Mouse (Mus musculus): ENCODE results near the gene Jchain. TPM values are rescaled to one million over a fixed set of nuclear protein-coding genes. Genes with fewer than 3 reads are reported as not detected.

The Jchain gene
- total RNA-seq, 2 experiments from 2014 or later: 0.46 to 0.55 TPM

DNA sequence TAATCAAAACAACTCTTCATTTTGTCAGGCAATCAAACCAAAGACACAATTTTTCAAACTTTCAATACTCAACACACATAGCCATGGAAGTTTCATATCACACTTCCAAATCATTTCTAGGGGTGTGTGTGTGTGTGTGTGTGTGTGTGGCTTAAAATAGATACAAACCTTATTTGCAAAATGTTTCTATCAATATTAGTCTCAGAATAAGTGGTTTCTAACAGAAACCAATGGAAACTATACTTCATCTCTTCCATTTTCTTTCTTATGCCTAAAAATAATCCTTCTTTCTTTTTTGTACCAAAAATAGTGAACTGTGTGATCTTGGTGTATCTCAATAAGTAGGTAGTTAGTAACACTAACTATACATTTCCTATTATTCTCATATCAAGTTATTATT is 13.2 kb upstream of the Jchain start:
- intact Hi-C loops (cut with DNase I): no loop called here
- DNase-seq (ENCODE audit: low spot score in 2 of 2): no peak

DNA sequence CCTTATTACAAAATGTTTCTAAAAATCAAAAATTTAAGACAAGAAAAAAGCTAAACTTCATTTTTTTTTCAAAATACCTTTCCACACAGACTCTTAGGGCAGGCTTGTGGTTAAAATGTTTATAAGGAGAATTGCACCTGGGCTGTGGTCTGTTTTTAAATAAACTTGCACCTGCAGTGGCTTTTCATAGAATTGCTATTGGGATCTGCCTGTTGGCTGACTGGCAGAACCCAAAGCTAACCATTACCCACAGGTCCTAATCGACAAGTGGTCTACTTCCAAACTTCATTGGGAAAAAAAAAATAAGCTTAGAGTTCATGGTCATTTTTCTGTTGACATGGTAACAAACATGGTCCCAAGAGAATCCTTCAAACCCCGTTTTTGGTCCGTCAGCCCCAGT is 7.0 kb upstream of the Jchain start:
- intact Hi-C loops (cut with DNase I): loop anchor here (10.0 kb wide), 1 partner anchor 1680 kb away; no protein-coding TSS in a partner anchor
- DNase-seq (ENCODE audit: low spot score in 2 of 2): no peak

DNA sequence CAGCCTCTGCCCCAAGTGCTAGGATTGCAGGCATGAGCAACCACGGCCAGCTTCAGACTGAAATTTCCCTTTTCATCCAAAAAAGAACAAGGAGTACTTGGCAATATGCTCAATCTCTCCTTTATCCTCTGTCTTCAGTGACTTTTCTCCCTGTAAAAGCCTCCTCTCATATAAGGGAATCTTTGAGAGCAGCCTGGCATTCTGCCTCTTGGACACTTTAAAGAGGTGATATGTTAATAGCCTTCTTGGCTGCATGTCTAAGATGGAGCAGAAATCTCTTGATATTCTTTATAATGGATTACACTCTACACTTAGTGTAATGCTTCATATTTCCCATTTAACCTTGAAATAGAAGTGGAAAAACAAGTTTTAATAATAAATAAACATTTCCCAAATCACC is 3.2 kb upstream of the Jchain start:
- intact Hi-C loops (cut with DNase I): loop anchor here (10.0 kb wide), 1 partner anchor 1676 kb away; no protein-coding TSS in a partner anchor
- DNase-seq (ENCODE audit: low spot score in 2 of 2): no peak

DNA sequence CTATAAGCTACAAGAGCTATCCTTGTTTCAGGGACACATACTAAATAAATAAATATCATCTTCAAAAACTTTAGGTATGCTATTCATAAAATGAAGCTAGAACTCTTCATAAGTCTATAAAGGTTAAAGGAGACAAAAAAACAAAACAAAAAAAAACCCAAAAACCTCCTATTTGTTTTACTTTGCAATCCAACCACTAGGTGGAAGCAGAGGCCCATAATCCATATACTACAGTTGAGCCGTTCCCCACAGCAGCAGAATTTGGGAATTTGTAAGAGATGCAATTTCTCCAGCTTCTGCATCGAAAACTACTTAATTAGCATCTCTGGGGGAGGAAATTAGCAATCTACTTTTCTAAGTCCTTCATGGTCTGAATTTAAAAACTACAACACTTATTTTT is 8.5 kb downstream of the Jchain start:
- DNase-seq (ENCODE audit: low spot score in 2 of 2): peak; percentile 32 to 40

DNA sequence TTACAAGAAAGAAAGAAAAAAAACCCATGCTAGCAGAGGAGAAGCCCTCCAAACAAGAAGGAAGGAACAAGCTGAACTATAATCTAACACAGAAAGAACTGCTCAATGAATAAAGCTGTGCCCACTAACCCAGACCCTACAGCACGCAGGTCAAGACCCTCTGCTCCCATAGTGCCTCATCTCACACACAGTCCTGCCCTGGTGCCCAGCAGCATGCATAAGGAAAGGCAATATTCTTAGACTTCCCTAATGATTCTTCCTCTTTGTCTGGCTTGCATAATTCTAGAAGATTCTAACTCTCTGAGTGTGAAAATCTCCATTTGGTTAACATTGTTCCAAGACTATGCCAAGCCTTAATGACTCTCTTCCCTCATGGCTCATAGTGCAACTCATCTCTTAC is 18.7 kb downstream of the Jchain start:
- DNase-seq (ENCODE audit: low spot score in 2 of 2): no peak
- intact Hi-C loops (cut with DNase I): no loop called here

More for the DNA sequence above, 8.5 kb downstream of the Jchain start:
- intact Hi-C loops (cut with DNase I): no loop called here

DNA sequence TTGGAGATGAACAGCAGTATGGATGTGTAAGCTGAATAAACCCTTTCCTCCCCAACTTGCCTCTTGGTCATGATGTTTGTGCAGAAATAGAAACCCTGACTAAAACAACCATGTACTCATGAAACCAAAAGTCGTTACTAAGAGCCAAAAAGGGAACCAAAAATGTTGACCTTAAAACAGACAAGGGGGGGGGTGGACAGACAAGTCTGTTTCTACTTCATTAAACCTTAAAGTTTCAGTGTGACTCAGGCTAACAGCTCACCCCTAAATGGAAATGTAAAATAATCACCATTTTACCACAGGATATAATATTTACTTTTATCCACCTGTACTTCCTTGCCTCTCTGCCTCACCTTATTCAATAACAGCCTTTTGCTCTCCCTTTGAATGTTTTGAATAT is 19.1 kb downstream of the Jchain start:
- intact Hi-C loops (cut with DNase I): no loop called here
- DNase-seq (ENCODE audit: low spot score in 2 of 2): no peak

DNA sequence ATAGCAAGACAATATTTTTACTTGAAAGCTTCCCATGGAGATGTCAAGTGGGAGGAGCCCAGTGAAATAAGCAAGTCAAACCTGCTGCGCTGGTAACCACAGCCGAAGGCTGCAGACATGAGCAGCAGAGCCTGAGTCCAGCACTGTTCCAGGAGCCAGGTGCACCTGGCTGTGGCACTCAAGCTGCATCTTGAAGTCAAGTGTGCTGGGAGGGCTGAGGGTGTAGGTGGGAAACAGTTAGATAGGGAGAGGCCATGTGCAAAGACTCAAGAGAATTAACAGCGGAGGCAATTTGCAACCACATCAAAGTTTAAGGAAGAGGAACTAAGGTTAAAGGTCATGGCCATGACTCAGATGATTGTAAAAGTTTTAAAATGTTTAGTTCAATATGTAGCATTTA is 27.9 kb downstream of the Jchain start:
- DNase-seq (ENCODE audit: low spot score in 2 of 2): no peak
- intact Hi-C loops (cut with DNase I): no loop called here

DNA sequence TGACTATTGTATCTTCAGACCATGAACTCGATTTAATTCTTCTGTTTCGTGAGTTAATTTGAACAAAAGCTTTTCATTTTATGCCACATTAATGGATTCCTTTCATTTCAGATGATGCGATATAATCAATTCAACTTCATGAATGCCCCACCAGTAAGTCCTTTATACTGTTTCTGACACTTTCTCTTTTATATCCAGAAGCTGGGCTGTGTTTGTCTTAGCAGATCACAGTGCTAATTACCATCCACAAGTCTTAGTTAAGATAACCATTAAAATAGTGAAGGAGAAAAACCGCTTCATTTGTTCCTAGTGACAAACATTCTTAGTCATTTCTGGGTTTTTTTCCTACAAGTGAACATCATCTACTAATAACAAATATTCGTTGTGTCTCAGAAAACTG is 36.6 kb downstream of the Jchain start:
- intact Hi-C loops (cut with DNase I): no loop called here
- no peak for DNase-seq (ENCODE audit: low spot score in 2 of 2)

DNA sequence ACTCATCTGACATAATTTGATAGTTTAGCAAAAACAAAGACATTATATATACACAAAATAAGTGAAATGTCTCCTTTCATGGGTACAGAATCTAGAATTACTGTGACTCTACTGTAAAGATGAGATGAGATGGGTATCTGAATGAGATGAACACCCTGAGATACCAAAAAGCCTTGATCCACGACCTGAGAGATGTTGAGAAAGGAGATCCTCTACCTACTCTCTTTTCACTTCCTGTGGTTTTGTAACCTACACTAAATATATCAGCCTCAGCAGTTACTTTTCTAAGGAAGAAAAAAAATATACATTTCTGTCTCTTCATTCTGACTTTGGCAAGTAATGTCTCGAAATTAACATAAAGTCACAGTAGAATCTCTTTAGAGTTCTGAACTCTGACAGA is 38.7 kb downstream of the Jchain start:
- intact Hi-C loops (cut with DNase I): no loop called here
- no peak for DNase-seq (ENCODE audit: low spot score in 2 of 2)

DNA sequence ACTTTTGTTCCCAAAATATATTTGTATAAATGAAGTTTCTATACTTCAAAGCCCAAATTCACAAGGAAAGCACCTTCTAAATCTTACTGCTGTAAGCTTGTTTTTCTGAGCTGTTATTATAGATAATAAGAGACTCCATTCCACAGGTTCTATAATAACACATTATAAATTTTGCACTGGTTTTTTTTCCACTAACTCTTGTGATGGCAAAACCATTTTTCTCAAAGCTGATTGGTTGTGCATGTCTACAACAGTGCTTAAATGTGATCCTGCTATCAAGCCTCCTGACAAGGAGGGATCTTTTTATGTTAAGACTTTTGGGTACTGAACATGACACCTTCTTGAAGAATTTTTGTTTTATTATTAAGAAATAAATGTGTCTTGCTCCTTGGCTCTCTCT is 40.0 kb downstream of the Jchain start, which contains the start of gene Enam:
Gene Enam (plus strand): TSS at position 301 of the 400 bp plus-strand sequence.
- DNase-seq (ENCODE audit: low spot score in 2 of 2): no peak
- intact Hi-C loops (cut with DNase I): no loop called here

Other genes starting within 250 kb of the Jchain start
- gene Prol1, start 210.6 kb downstream of the Jchain start, total RNA-seq (2021): not detected
- not detected for gene Amtn, start 151.8 kb downstream of the Jchain start, total RNA-seq (2021)
- gene Ambn, start 71.9 kb downstream of the Jchain start, total RNA-seq (2021): not detected
- gene Enam, start 39.9 kb downstream of the Jchain start, total RNA-seq (2021): not detected
- 10 to 100 TPM; 23.8 to 25.0 TPM for gene Utp3, start 26.6 kb upstream of the Jchain start, total RNA-seq (2021)
- 100 to 1,000 TPM; 176 to 178 TPM for gene Rufy3, start 37.1 kb upstream of the Jchain start, total RNA-seq (2021)
- 100 to 1,000 TPM; 100 to 109 TPM for gene Grsf1, start 148.3 kb upstream of the Jchain start, total RNA-seq (2021)
- gene Mob1b, start 193.0 kb upstream of the Jchain start, total RNA-seq (2021): 10 to 100 TPM; 29.5 to 32.9 TPM
- 10 to 100 TPM; 16.5 to 17.6 TPM for gene Dck, start 237.1 kb upstream of the Jchain start, total RNA-seq (2021)

All from left cerebral cortex, postnatal 25 days (tissue).